Mouse (Mus musculus) subcutaneous adipose tissue, adult 2 months (tissue): ENCODE measurements around the gene Pradc1. TPM values are rescaled to one million over a fixed set of nuclear protein-coding genes. Genes with fewer than 3 reads are reported as not detected.

ENCODE experiments used
- polyA plus RNA-seq: library from polyadenylated mRNA; depleted of rRNA; stranded (reverse); fragments of >200 nt; gene quantifications from 2 replicates; pipeline ENCODE4 v1.2.3, GENCODE M21; 2012; ENCODE audit warnings: low replicate concordance; rRNA removed

The Pradc1 gene
- 23.1 and 29.8 TPM in 2 replicates for polyA plus RNA-seq

DNA sequence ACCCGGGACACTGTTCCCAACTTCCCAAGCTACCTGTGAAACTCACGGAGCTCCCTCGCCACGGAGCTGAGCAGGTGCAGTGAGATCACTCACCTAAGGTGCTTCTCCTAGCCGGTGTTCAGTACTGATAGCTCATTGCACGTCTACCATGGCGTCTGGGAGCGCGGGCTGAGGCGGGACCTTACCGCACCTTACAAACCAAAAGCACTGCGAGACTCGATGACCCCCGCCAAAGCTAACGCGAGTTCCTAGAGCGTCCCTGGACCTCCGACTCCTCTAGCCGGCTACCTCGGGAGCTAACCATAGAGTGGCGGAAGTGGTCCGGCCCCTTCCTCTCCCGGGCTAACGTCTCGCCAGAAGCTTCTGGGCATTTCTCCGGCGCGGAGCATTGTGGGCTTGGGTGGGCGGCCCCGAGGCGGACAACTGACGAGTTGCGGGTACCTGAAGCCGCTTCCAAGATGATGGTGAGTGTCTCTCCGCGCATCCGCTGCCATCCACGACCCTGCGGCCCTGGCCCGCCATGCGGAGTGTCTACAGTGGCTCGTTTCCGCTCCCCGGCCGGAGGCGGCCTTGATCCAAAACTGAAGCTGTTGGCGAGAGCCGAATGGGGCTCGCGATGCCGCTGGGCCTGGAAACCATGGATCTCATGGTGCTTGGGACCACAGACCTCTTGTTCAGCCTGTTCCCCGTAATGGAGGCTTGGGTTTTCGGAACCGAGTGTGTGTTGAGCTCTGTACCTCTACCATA, at the start of gene Pradc1:
TSS of gene Pradc1 (minus strand) at position 307 of the 747 bp plus-strand sequence.

DNA sequence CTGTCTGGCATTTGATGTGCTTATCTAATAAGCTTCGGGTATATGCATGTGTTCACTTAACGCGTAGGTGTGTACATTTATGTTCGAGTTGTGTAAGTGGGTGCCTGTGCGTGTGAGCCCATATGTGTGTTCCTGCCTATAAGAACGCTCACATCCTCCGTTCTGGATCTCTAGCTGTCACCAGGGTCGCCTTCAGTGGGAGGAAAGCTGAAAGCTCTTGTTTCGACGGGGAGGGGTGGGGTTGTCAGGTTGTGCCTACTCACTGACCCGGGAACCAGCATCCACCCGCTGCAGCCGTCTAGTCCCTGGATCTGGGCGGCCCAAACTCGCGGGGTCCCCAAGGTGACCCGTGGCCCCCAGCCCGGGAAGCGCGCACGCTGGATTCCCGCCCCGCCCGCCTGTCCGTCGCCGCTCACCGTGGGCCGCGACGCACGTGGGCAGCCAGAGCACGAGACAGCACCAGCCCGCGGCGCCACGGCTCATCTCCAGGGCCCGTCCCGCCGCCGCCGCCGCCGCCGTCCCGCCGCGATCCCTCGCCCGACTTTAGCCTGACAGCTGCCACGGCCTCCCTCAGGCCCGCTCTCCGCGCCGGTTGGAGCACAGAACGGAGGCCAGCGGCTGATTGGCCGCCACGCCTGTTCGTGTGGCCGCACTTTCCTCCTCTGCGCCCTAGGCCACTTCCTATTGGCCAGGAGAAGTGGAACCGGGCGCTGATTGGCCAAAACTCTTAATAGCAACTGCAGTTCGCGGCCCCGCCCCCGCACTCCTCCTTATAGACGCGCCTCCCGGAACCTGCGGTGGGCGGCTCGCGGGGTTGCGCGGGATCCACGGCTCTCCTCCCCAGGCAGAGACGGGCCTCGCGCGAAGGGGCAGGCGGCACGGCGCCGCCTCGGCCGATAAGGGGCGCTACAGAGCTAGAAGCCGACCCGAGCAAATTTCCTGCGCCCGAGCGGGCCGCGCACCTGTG, 790 bp downstream of the Pradc1 start, which contains the start of gene Cct7:
TSS of gene Cct7 (plus strand) at position 818 of the 967 bp plus-strand sequence.

DNA sequence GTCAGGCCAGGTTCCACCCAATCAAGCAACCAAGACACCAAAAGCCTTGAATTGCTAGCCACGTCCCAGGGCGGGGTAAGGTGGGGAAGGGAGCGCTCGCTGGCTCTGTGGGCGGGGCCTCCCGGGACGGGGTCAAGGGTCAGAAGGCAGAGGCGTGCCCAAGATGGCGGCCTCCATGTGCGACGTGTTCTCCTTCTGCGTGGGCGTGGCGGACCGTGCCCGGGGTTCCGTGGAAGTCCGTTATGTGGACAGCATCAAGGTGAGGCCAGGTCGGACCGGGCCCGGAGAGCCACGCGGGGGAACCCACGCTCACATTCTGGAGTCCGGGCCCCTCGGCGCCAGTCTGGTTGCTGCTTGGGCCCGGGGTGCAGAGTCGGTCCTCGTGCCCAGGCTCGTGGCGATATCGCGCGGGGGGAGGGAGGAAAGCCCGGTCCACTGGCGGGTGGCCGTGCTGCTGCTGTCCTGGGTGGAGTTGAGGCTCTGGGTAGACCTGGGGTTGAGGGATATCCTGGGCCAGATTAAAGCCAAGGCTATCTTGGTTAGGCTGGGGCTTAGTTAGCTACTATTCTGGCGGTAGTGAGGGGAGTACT, 19.8 kb downstream of the Pradc1 start, which contains the start of gene Smyd5:
TSS of gene Smyd5 (plus strand) at position 148 of the 590 bp plus-strand sequence.

DNA sequence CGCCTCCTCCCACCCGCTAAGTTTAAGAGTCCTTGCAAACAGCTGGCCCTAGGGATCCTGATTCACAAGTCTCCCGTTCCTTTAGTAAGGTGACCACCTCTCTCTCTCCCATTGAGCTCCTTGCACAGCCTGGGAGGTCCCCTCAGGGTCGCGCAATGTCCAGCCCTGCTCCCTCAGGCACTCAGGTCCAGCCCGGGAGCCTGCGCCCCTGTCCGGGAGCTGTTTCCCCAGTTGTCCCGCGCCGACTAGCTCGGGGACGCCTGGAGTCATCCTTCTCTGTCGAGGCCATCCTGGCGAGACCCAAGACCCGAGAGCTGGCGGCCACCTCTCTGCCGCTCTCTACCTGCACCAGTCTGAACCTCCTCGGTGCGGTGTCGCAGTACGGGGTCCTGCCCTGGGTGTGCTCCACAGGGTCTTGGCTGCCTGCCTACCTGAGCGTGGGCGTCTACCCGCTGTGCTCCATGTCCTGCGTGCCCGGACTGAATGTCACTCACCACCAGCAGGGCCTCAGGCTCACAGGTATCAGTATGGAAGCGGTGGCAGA, 27.9 kb downstream of the Pradc1 start, which contains the start of gene Noto:
TSS of gene Noto (plus strand) at position 51 of the 544 bp plus-strand sequence.

Other genes starting within 250 kb of the Pradc1 start
- gene Sfxn5, start 118.5 kb downstream of the Pradc1 start, polyA plus RNA-seq, result 20.8 and 39.8 TPM in 2 replicates
- 35.7 and 44.5 TPM in 2 replicates for gene Rab11fip5, start 77.3 kb downstream of the Pradc1 start, polyA plus RNA-seq
- gene Noto, start 28.1 kb downstream of the Pradc1 start, polyA plus RNA-seq, result not detected in 2 replicates
- gene Smyd5, start 20.0 kb downstream of the Pradc1 start, polyA plus RNA-seq, result 25.7 and 49.9 TPM in 2 replicates
- gene Cct7, start 456 bp downstream of the Pradc1 start, polyA plus RNA-seq, result 95.1 and 154 TPM in 2 replicates
- gene Fbxo41, start 51.0 kb upstream of the Pradc1 start, polyA plus RNA-seq, result 0.03 and 0.41 TPM in 2 replicates
- gene Egr4, start 61.6 kb upstream of the Pradc1 start, polyA plus RNA-seq, result 0.05 TPM in 1 of 2 replicates, not detected in the other
- gene Alms1, start 135.6 kb upstream of the Pradc1 start, polyA plus RNA-seq, result 0.69 and 2.3 TPM in 2 replicates